Mouse (Mus musculus) forelimb bud, embryonic 11.5 days (tissue): Measurements from ENCODE around the gene Grk6.
A peak's percentile ranks its signal among the peaks of the same experiment; 100 is the strongest.
"Not testable (repeated sequence)": the region's sequence is repeated elsewhere in the genome, so short reads cannot be mapped to it uniquely, and the experiment has no call there.

Experiments used
- DNase-seq: peaks from one replicate; pipeline ENCODE4 v3.0.0-alpha.2; 2012; ENCODE audit warnings: low read depth, low spot score

Gene Grk6

DNA sequence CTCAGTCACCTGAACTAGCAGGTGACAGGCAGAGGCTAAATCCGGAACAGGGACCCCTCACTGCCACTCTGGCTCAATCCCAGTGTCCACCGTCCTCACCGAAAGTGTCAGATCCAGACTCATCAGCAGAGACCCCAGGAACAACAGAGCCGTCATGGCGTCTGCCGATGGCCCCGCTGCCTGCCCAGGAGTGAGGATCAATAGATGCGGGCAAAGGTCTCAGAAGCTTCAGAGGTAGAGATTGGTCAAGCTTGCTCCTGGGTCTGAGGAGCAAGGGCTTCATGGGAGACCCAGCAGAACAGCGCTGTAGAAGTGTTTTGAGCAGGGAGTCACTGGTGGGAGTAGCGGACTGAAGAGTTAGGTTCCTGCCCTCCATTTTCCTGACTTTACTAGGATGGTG, 18.3 kb upstream of the Grk6 start, which contains the start of gene F12:
TSS of gene F12 (minus strand) at position 181 of the 400 bp plus-strand sequence.
- no peak for DNase-seq

- no peak for DNase-seq
Measured at GRCm38 (mm10) chr13:55429226-55429888, 15.5 kb upstream of the Grk6 start.

GRCm38 (mm10) chr13:55430566-55430965, 14.3 kb upstream of the Grk6 start:
- no peak for DNase-seq

DNA sequence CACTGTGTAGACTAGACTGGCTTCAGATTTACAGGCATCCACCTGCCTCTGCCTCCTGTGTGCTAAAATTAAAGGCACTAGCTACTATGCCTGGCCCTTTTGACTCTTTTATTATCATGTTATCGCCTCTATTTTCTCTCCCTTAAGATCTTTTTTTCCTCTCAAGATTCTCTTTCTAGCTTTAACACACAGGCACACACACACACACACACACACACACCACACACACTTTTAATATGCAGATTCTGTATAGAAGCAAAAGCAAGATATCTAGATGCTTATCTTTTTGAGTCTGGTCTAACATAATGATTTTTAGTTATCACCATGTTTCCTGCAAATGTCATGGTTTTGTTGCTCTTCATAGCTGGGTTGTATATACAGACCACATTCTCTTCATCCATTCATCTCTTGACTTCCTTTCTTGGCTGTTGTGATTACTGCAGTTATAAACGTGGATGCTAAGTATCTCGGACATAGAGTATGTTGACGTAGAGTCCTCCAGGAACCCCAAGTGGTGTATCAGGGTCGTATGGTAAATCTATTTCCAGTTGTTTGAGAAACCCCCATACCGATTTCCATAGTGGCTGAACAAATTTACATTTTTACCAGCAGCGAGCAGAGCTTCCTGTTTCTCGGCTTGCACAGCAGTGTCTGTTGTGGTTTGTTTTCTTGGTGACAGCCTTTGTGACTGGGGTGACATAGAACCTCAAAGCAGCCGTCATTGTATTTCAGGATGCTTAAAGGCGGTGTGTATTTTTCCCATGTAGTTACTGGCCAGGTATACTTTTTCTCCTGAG, 12.8 kb upstream of the Grk6 start:
- DNase-seq: no peak

DNA sequence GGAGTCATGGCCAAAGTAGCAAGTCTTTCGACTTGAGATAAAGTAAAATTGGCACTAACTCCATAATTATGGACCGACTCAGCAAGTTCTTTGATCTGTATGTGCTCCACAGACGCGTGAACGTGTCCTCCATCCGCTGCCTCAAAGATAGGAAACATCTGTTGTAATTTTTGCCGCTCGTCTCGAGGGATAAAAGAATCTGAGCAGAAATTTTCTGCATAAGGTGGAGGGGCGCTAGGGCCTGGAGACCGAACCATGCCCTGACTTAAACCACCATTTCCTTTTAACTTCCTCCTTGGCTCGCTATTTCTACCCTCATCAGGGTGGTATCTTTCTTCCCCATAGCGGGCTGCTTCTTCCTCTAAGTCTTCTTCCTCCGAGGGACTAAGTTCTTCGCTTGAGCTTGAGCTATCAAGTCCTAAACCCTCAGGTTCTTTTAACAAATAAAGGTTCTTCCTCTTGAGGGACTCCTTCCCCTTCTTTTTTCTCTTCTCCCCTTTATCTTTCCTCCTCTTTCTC, 7.7 kb upstream of the Grk6 start:
- DNase-seq: not testable (repeated sequence)

- DNase-seq: no peak
Measured at GRCm38 (mm10) chr13:55443799-55444285, 1.0 kb upstream of the Grk6 start.

GRCm38 (mm10) chr13:55444286-55444936, 461 bp upstream of the Grk6 start:
- DNase-seq: no peak

- DNase-seq: peak; percentile 45
Measured at GRCm38 (mm10) chr13:55445361-55446091, 654 bp downstream of the Grk6 start.

- DNase-seq: no peak
Measured at GRCm38 (mm10) chr13:55446483-55447105, 1.7 kb downstream of the Grk6 start.

GRCm38 (mm10) chr13:55447543-55447943, 2.7 kb downstream of the Grk6 start:
- DNase-seq: no peak

DNA sequence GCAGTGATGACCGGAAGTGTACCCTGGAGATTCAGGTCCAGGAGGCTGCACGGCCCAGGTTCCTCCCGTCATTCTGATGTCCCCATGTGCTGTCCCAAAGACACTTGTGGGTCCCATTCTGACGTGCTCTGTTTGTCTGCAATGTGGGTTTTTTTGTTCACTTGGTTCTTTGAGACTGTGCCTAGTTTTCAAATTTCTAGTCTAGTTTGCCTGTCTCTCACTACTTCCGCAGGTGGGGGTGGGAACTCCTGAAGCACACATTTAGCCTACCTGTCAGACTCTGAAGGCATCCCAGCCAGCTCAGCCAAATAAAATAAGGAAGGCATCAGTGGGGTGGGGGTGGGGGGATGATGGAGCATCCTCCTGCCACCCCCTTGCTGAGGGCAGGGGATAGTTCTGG, 3.3 kb downstream of the Grk6 start:
- no peak for DNase-seq

- DNase-seq: no peak
Measured at GRCm38 (mm10) chr13:55449205-55449604, 4.3 kb downstream of the Grk6 start.

- DNase-seq: no peak
Measured at GRCm38 (mm10) chr13:55449679-55450441, 5.0 kb downstream of the Grk6 start.

GRCm38 (mm10) chr13:55450511-55450980, 5.7 kb downstream of the Grk6 start:
- no peak for DNase-seq

DNA sequence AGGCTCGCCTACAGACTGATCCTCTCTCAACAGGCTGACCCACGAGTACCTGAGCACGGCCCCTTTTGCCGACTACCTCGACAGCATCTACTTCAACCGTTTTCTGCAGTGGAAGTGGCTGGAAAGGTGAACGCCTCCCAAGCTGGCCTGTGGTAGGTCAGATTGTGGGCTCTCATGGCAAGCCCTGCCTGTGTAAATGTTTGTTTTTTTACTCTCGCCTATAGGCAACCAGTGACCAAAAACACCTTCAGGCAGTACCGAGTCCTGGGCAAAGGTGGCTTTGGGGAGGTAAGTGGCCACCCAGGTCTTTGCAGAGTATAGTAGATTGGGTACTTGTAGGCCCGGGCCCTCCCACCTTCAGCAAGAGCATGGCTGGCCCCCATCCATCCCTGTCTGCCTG, 6.4 kb downstream of the Grk6 start:
- no peak for DNase-seq

- no peak for DNase-seq
Measured at GRCm38 (mm10) chr13:55451785-55452549, 7.1 kb downstream of the Grk6 start.

- DNase-seq: no peak
Measured at GRCm38 (mm10) chr13:55462965-55463364, 18.1 kb downstream of the Grk6 start.

GRCm38 (mm10) chr13:55463399-55464026, 18.6 kb downstream of the Grk6 start:
- no peak for DNase-seq
